Mouse (Mus musculus) liver, adult 2 months (tissue): ENCODE data around the gene Spata2. TPM values are rescaled to one million over a fixed set of nuclear protein-coding genes. Genes with fewer than 3 reads are reported as not detected.

Source experiments
- DNase-seq: peaks from one replicate; pipeline ENCODE4 v3.0.0-alpha.2; 2011; ENCODE audit warnings: low read depth, low spot score; ENCODE audit errors: extremely low read depth
- H3K27ac ChIP-seq: fragments of 200-500 bp; replicated peaks from 2 replicates; pipeline ENCODE4 v1.5.1; 2012; ENCODE audit warnings: low read depth, mild to moderate bottlenecking, control low read depth, inconsistent platforms, low read length; ENCODE audit not compliant: insufficient read depth
- H3K27me3 ChIP-seq: fragments of 200-500 bp; 2 replicates; pipeline ENCODE4 v1.6.1; 2012; ENCODE audit warnings: mild to moderate bottlenecking, moderate library complexity, low read length, inconsistent platforms; ENCODE audit not compliant: control insufficient read depth, insufficient read depth
- H3K36me3 ChIP-seq: fragments of 200-500 bp; 2 replicates; pipeline ENCODE4 v1.6.1; 2012; ENCODE audit warnings: low read length, inconsistent platforms; ENCODE audit not compliant: control insufficient read depth, insufficient read depth
- H3K4me1 ChIP-seq: fragments of 200-500 bp; 2 replicates; pipeline ENCODE4 v1.6.1; 2011; ENCODE audit warnings: low read length; ENCODE audit not compliant: control insufficient read depth, insufficient read depth
- H3K4me3 ChIP-seq: fragments of 200-500 bp; 2 replicates; pipeline ENCODE4 v1.5.1; 2011; ENCODE audit warnings: low read depth, mild to moderate bottlenecking, control low read depth, low read length, moderate library complexity; ENCODE audit not compliant: insufficient read depth
- H3K79me2 ChIP-seq: fragments of 200-500 bp; 2 replicates; pipeline ENCODE4 v1.6.1; 2012; ENCODE audit warnings: inconsistent platforms, mild to moderate bottlenecking, low read length, moderate library complexity; ENCODE audit not compliant: control insufficient read depth, insufficient read depth
- H3K9ac ChIP-seq: fragments of 200-500 bp; 2 replicates; pipeline ENCODE4 v1.6.1; 2012; ENCODE audit warnings: low read depth, mild to moderate bottlenecking, control low read depth, inconsistent platforms, low read length
- CTCF ChIP-seq: fragments of 200-500 bp; IDR thresholded peaks from 2 replicates; pipeline ENCODE4 v1.5.1; 2011; ENCODE audit warnings: low read depth, low read length, control low read depth
- POLR2A ChIP-seq: fragments of 200-500 bp; IDR thresholded peaks from 2 replicates; pipeline ENCODE4 v1.6.1; 2011; ENCODE audit warnings: low read length, control low read depth; ENCODE audit not compliant: insufficient read depth; ENCODE audit errors: extremely low read depth
- WGBS: fragments of 180-500 bp; shearing (Covaris S2); methylation state at CpG from one replicate; pipeline ENCODE4 v1.1.7; 2018; 5-methylcytosine and 5-hydroxymethylcytosine counted together
- polyA plus RNA-seq: library from polyadenylated mRNA; depleted of rRNA; stranded (reverse); fragments of >200 nt; gene quantifications from 2 replicates; pipeline ENCODE4 v1.2.3, GENCODE M21; 2012
- total RNA-seq: library from RNA; depleted of rRNA; stranded (reverse); fragments of >200 nt; gene quantifications from 2 replicates; pipeline ENCODE4 v1.2.3, GENCODE M21; 2014

Spata2 gene
- total and polyA plus RNA-seq, 2 experiments, result 2.5 to 10.7 TPM

GRCm38 (mm10) chr2:167514641-167515040 is 22.0 kb upstream of the Spata2 start:
- no peak for DNase-seq
- no peak overlapping the region for H3K9ac ChIP-seq
- peaks cover 2% of the 10 kb centered on the region; the same call in 1 of the 2 replicates for H3K4me1 ChIP-seq
- no peak overlapping the region for H3K27ac ChIP-seq
- H3K79me2 ChIP-seq, result 0 out of 2 replicates have a peak, but pooled peaks cover under 1% of the 10 kb centered on the region
- no peaks in the 10 kb centered on the region for H3K27me3 ChIP-seq
- no peak overlapping the region for H3K4me3 ChIP-seq
- TF ChIP-seq CTCF (no peak), POLR2A (no peak)
- peaks cover 55% of the 10 kb centered on the region for H3K36me3 ChIP-seq
- 93% methylated on average over 4 of the region's 4 CpGs for WGBS

DNA sequence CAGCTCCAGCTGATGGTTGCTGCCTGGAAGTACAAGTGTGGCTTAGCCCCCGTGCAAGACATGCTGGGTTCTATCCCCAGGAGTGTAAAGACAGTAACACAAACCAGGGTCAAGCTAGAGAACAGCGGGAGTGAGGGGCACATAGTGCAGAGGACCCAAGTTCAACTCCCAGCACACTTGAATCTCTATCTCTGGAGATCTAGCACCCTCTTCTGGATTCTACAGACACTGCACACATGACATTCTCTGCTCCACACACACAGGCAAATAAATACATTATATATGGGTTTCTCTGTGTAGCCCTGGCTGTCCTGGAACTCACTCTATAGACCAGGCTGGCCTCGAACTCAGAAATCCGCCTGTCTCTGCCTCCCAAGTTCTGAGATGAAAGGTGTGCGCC is 20.3 kb upstream of the Spata2 start:
- H3K27me3 ChIP-seq, result no peaks in the 10 kb centered on the region
- peaks cover 2% of the 10 kb centered on the region; the same call in 1 of the 2 replicates for H3K4me1 ChIP-seq
- H3K79me2 ChIP-seq, result peaks cover 5% of the 10 kb centered on the region; the same call in 1 of the 2 replicates
- no peak for DNase-seq
- no peak overlapping the region for H3K9ac ChIP-seq
- 90% methylated on average over 5 of the region's 5 CpGs for WGBS
- no peak overlapping the region for H3K4me3 ChIP-seq
- TF ChIP-seq POLR2A (no peak), CTCF (0 out of 2 replicates have a peak, but pooled peaks have one; percentile 5)
- H3K36me3 ChIP-seq, result peaks cover 67% of the 10 kb centered on the region
- H3K27ac ChIP-seq, result no peak overlapping the region

- no peak overlapping the region for H3K4me3 ChIP-seq
- no peak overlapping the region for H3K27ac ChIP-seq
- H3K9ac ChIP-seq, result no peak overlapping the region
- no peaks in the 10 kb centered on the region for H3K27me3 ChIP-seq
- TF ChIP-seq CTCF (no peak), POLR2A (no peak)
- peaks cover 10% of the 10 kb centered on the region; the same call in 1 of the 2 replicates for H3K79me2 ChIP-seq
- DNase-seq, result no peak
- WGBS, result 94% methylated on average over 9 of the region's 9 CpGs
- peaks cover 2% of the 10 kb centered on the region; the same call in 1 of the 2 replicates for H3K4me1 ChIP-seq
- H3K36me3 ChIP-seq, result peaks cover 69% of the 10 kb centered on the region
Observed at GRCm38 (mm10) chr2:167512365-167512764, 19.7 kb upstream of the Spata2 start.

DNA sequence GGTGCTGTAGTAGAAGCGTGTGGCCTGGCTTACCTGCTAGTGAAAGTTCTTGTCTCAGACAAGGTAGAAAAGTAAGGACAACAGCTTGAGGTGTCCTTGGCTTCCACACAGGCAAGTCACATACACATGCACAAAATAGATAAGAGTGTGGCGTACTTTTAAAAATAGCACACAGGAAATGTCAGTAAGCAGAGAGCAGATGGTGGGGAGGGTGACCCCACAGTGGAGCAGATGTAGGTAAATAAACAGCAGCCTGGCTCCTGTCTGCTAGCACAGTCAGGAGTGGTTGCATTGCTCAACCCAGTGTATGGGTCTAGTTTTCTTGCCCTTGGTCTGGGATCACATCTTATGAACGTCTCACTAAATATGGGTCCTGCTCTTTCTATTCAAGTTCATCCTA is 17.8 kb upstream of the Spata2 start:
- H3K9ac ChIP-seq, result no peak overlapping the region
- no peak for DNase-seq
- WGBS, result 63% methylated on average over 3 of the region's 3 CpGs
- H3K4me1 ChIP-seq, result peaks cover 6% of the 10 kb centered on the region; the same call in 1 of the 2 replicates
- peaks cover 25% of the 10 kb centered on the region; the same call in 1 of the 2 replicates for H3K79me2 ChIP-seq
- TF ChIP-seq POLR2A (no peak), CTCF (no peak)
- H3K27me3 ChIP-seq, result no peaks in the 10 kb centered on the region
- H3K36me3 ChIP-seq, result peaks cover 62% of the 10 kb centered on the region
- H3K27ac ChIP-seq, result no peak overlapping the region
- no peak overlapping the region for H3K4me3 ChIP-seq

GRCm38 (mm10) chr2:167508569-167508968 is 15.9 kb upstream of the Spata2 start:
- Histone ChIP-seq H3K4me3 (no peak overlapping the region), H3K27ac (no peak overlapping the region), H3K9ac (no peak overlapping the region), H3K27me3 (no peaks in the 10 kb centered on the region), H3K36me3 (peaks cover 49% of the 10 kb centered on the region), H3K79me2 (peaks cover 35% of the 10 kb centered on the region; the same call in 1 of the 2 replicates), H3K4me1 (peaks cover 16% of the 10 kb centered on the region)
- DNase-seq, result no peak
- 92% methylated on average over 4 of the region's 4 CpGs for WGBS
- TF ChIP-seq POLR2A (no peak), CTCF (no peak)

- no peak for DNase-seq
- TF ChIP-seq POLR2A, result no peak
- TF ChIP-seq CTCF, result no peak
- Histone ChIP-seq H3K79me2 (peaks cover 35% of the 10 kb centered on the region; the same call in 1 of the 2 replicates), H3K36me3 (peaks cover 44% of the 10 kb centered on the region), H3K27ac (no peak overlapping the region), H3K4me3 (no peak overlapping the region), H3K4me1 (peaks cover 16% of the 10 kb centered on the region), H3K27me3 (no peaks in the 10 kb centered on the region), H3K9ac (no peak overlapping the region)
- 58% methylated on average over 3 of the region's 3 CpGs for WGBS
Observed at GRCm38 (mm10) chr2:167507719-167508385, 15.2 kb upstream of the Spata2 start.
